Mouse (Mus musculus): ENCODE data around the gene Siah2. TPM values are rescaled to one million over a fixed set of nuclear protein-coding genes. Genes with fewer than 3 reads are reported as not detected.
A peak's percentile ranks its signal among the peaks of the same experiment; 100 is the strongest.

Gene Siah2
- total RNA-seq, 2 experiments from 2014 or later = 7.0 to 10.1 TPM

DNA sequence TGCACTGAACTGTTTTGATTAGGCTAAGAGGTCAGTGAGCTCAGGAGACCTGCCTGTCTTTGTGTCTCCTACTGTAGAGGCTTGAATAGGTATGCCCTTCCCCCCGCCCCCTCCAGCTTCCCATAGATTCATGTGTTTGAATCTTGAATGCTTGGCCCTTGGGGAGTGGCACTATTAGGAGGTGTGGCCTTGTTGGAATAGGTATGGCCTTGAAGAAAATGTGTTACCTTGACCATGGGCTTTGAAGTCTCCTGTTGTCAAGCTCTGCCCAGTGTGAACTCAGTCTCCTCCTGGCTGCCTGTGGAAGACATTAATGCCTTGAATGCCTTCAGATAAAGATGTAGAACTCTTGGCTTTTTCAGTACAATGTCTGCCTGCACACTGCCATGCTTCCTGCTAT lies 9.2 kb upstream of the Siah2 start:
- intact Hi-C loops (cut with DNase I; ENCODE audit: low total_unique reads) = no loop called here
- no peak for DNase-seq

DNA sequence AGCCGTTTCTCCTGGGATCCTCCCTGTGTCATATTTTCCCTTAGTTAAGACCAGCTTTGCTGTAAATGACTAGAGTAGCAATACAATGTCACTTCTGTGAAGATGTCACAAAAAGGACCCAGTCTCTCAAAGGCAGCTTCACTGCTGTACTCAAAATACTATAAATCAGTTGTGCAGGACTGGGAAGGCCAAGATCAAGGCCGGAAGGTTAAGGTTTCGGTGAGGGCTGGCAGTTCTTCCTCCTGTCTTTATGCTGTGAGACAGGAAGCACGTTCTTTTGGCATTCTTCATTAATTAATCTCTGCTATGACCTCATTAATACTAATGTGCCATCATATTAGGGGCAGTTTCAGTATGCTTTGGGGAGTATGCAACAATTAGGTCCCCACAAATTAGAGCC lies 5.7 kb upstream of the Siah2 start:
- intact Hi-C loops (cut with DNase I; ENCODE audit: low total_unique reads) = no loop called here
- no peak for DNase-seq

DNA sequence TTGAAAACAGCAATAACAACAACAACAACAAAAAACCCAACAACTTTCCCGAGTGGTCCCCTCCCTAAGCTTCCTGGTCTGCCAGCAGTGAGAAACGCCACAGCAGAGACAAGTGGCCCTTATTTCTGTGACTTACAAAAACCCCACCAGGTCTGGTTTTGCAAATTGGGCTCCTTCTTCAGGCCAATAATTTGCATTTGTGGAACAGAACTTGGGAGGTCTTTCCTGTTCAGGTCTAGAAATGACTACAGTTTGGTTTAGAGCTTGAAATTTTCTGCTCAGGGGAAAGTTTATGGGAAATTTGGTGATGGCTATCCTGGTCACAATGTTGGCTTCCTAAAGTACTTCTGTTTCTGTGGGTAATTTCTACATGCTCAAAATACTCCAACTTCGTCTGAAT lies 4.6 kb upstream of the Siah2 start:
- no peak for DNase-seq

GRCm38 (mm10) chr3:58695507-58695906 lies 3.3 kb upstream of the Siah2 start:
- DNase-seq = no peak
- intact Hi-C loops (cut with DNase I; ENCODE audit: low total_unique reads) = no loop called here

More for the DNA sequence above, 4.6 kb upstream of the Siah2 start:
- intact Hi-C loops (cut with DNase I; ENCODE audit: low total_unique reads) = no loop called here

DNA sequence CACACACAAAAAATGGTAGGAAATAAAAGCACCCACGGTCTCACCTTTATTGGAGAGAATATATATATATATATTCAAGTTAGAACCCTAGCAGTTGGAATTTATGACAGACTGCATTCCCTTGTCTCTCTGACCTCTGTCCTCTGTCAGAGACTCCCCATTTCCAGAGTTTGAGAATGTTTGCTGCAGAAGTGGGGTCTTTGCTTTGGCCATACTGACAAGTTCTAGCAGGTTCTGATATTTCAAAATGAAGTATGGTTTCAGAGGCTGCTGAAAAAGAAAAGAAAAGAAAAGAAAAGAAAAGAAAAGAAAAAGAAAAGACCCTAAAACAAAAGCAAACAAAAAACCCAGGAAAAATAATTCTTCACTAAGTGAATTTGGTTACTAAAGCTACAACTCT lies 2.8 kb upstream of the Siah2 start:
- no peak for DNase-seq
- intact Hi-C loops (cut with DNase I; ENCODE audit: low total_unique reads) = no loop called here

DNA sequence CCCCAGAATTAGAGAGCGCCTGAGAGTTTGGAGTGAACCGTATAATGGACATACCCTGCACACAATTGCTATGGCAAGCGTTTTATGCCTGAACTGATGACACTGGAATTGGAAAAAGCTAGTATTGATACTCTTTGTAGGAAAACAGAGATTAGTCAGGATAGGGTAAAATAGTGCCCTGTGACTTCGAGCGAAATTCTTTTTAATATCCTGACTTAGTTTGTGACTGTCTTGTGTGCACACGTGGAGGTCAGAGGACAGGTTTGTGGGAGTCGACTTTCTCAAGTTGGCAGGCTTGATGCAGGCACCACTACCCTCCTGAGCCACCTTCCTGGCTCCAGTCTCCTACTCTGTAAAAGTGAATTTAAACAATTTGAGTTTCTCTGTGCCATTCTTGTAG lies 1.1 kb upstream of the Siah2 start:
- intact Hi-C loops (cut with DNase I; ENCODE audit: low total_unique reads) = no loop called here
- no peak for DNase-seq

DNA sequence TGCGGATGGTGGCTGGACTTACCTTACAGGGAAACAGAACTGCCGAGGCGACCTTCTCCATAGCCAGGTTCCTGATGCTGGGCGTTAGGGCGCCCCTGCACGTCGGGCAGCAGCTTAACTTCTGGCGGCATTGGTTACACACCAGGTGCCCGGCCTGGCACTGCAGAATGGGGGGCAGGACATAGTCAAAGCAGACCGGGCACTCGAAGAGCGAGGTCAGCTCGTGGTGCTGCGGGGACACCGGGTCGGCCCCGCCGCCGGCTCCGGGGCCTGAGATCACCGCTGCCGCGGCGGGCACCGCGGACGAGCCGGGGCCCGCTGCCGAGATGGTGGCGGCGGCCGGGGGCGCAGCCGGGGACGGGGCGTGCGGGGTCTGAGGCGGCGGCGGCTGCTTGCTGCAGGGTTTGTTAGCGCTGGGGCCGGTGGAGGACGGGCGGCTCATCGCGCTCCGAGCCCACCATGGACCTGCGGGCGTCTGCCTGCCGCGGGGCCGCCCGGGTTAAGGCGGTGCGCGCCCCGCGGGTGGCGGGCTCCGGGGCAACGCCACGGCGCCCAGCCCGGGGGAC lies 743 bp downstream of the Siah2 start:
- intact Hi-C loops (cut with DNase I; ENCODE audit: low total_unique reads) = no loop called here
- DNase-seq = peak; percentile 48

DNA sequence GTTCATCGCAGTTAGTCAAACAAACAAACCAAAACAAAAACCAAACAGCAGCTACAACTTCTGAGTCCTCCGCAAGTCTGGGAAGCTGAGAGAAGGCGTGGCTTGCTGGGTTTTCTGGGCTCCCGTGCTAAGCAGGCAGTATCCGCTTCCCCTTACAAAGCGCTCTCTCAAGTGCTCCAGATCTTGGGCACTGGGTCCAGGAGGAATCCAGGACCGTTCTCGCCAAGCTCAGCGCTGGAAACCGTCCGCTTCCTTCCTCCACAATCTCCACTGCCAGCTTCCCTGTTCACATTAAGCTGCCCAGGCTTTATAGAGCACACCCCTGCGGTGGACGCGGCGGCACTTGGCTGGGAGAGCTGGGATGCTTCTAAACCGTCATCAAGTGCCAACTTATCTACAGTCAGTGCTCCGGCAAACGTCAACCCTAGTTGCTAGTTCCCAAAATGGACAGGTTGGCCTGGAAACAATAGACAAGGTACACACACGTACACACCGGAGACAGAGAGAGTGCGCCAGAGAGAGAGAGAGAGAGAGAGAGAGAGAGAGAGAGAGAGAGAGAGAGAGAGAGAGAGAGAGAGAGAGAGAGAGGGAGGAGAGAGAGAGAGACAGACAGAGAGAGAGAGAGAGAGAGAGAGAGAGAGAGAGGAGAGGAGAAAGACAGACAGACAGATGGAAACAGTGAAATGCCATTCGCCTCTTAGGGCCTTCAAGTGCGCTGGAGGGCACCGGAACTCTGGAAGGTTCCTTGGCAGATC lies 1.4 kb downstream of the Siah2 start:
- intact Hi-C loops (cut with DNase I; ENCODE audit: low total_unique reads) = no loop called here
- peak; percentile 56 for DNase-seq

GRCm38 (mm10) chr3:58689721-58690120 lies 2.5 kb downstream of the Siah2 start:
- intact Hi-C loops (cut with DNase I; ENCODE audit: low total_unique reads) = no loop called here
- DNase-seq = no peak

DNA sequence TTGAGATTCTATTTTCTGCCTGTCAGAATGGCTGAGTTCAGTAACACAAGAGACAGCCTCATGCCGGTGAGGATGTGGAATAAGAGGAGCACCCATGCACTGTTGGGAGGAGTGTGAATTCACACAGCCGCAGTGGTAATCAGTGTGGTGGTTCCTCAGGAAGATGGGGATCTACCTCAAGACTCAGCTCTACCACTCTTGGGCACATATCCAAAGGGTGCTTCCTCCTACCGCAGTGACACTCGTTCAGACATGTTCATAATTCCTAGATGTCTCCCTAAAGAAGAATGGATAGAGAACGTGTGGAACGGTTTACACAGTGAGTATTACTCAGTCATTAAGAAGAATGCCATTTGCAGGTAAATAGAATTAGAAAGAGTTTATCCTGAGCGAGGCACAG lies 3.1 kb downstream of the Siah2 start:
- intact Hi-C loops (cut with DNase I; ENCODE audit: low total_unique reads) = no loop called here
- DNase-seq = no peak

GRCm38 (mm10) chr3:58688551-58688950 lies 3.6 kb downstream of the Siah2 start:
- intact Hi-C loops (cut with DNase I; ENCODE audit: low total_unique reads) = no loop called here
- no peak for DNase-seq

DNA sequence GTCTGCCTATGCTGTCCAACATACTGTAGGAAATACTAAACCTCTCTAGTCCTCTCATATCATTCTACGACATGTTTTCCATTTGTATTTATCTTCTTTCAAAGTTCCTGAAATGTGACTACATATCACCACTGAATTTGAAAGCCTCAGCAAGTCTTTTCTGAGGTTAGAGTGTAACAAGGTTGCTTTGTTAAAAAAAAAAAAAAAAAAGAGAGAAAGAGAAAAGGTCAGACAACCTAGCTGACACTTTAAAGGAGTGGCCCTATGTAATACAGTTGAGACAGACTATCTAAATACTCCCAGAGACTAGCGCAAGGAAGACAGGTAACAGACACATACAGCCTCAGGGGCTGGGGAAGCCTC lies 5.3 kb downstream of the Siah2 start:
- intact Hi-C loops (cut with DNase I; ENCODE audit: low total_unique reads) = no loop called here
- no peak for DNase-seq

GRCm38 (mm10) chr3:58686206-58686921 lies 5.8 kb downstream of the Siah2 start:
- DNase-seq = no peak
- intact Hi-C loops (cut with DNase I; ENCODE audit: low total_unique reads) = no loop called here

GRCm38 (mm10) chr3:58685396-58685795 lies 6.8 kb downstream of the Siah2 start:
- intact Hi-C loops (cut with DNase I; ENCODE audit: low total_unique reads) = no loop called here
- DNase-seq = no peak

DNA sequence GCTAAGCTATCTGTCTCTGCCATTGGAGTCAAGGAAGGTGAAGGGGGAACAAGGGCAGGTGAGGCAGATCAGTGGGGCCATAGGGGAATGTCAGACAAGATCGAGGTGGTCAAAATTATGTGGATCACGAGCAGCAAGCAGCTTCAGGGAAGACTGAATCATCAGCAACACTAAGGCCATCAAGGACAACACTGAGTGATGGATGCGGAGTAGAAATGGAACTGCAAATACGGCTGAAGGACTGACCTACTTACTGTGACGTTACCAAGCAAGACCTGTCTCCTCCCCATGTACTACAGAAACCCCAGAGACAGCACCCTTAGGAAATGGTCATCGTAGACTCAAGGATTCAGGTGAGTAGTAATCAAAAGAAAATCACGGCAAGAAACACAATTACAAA lies 8.9 kb downstream of the Siah2 start:
- intact Hi-C loops (cut with DNase I; ENCODE audit: low total_unique reads) = no loop called here
- DNase-seq = no peak

DNA sequence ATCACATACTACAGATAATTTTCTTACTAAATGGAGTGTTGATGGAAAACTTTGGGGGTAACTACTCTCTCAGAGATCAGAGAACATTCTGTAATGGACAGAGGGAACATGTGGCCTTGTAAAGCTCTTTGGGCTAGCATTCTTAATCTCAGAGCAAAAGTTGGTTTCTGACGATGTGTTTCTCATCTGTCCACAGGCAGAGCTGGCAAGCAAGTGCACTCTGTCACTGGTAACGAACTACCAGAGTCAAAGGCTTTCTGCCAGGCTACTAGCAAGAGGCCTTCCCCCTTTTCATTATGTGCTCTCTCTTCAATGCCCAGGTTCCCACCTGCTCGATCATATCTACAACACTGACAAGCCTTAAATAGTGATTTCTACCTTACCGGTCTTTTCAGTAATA lies 9.9 kb downstream of the Siah2 start:
- no peak for DNase-seq
- intact Hi-C loops (cut with DNase I; ENCODE audit: low total_unique reads) = no loop called here

DNA sequence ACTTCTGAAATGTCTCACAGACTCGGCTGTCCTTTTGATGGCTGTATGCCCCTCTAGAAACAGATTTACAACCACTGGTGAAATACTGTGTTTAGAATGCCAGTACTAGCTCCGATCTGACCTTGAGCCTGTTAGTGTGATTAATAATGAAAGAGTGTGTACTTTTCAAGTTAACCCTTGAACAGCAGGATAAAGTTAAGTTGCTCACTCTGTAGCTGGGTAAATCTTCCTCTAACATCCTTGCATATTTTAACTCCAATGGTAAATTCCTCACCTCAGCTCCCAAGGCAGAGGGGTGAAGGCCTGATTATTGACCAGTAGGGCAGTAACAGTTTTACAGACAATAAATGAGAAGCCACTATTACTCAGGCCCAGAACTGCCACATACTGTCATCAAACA lies 10.4 kb downstream of the Siah2 start:
- no peak for DNase-seq
- intact Hi-C loops (cut with DNase I; ENCODE audit: low total_unique reads) = no loop called here

- intact Hi-C loops (cut with DNase I; ENCODE audit: low total_unique reads) = no loop called here
- no peak for DNase-seq
Observed at GRCm38 (mm10) chr3:58680943-58681637, 11.1 kb downstream of the Siah2 start.

GRCm38 (mm10) chr3:58679996-58680395 lies 12.2 kb downstream of the Siah2 start:
- intact Hi-C loops (cut with DNase I; ENCODE audit: low total_unique reads) = no loop called here
- DNase-seq = peak; percentile 19

- DNase-seq = no peak
- intact Hi-C loops (cut with DNase I; ENCODE audit: low total_unique reads) = no loop called here
Observed at GRCm38 (mm10) chr3:58678905-58679304, 13.3 kb downstream of the Siah2 start.

Data from gastrocnemius, postnatal 14 days (tissue).